Mouse (Mus musculus) myocyte (in vitro differentiated cells): ENCODE results near the gene Omd.
"Not testable (repeated sequence)": the region's sequence is repeated elsewhere in the genome, so short reads cannot be mapped to it uniquely, and the experiment has no call there.

ENCODE experiments used
- E2F4 ChIP-seq: IDR thresholded peaks from one replicate; pipeline ENCODE4 v1.6.1; 2011; ENCODE audit warnings: mild to moderate bottlenecking, control low read depth, moderate library complexity; ENCODE audit not compliant: insufficient read depth
- MAX ChIP-seq: IDR thresholded peaks from one replicate; pipeline ENCODE4 v1.6.1; 2011; ENCODE audit warnings: low read depth, mild to moderate bottlenecking, control low read depth
- MYOD1 ChIP-seq, 3 experiments: IDR thresholded peaks; one replicate each; pipeline ENCODE4 v1.6.1; 2011; ENCODE audit warnings: control low read depth in 2 of 3, low read depth in 2 of 3, mild to moderate bottlenecking in 2 of 3, moderate library complexity in 1 of 3; ENCODE audit not compliant: insufficient read length in 2 of 3, control insufficient read depth in 1 of 3
- MYOG ChIP-seq, 3 experiments: IDR thresholded peaks; one replicate each; pipeline ENCODE4 v1.6.1; 2011; ENCODE audit warnings: control low read depth in 2 of 3, low read depth in 2 of 3, mild to moderate bottlenecking in 2 of 3; ENCODE audit not compliant: insufficient read length in 2 of 3, control insufficient read depth in 1 of 3, insufficient read depth in 1 of 3
- POLR2A ChIP-seq: IDR thresholded peaks from one replicate; pipeline ENCODE4 v1.6.1; 2011; ENCODE audit warnings: low read depth, mild to moderate bottlenecking, control low read depth, moderate library complexity; ENCODE audit not compliant: insufficient read length
- TCF3 ChIP-seq: IDR thresholded peaks from one replicate; pipeline ENCODE4 v1.6.1; 2011; ENCODE audit warnings: low read depth, control low read depth; ENCODE audit not compliant: insufficient read length
- USF1 ChIP-seq: IDR thresholded peaks from one replicate; pipeline ENCODE4 v1.6.1; 2011; ENCODE audit warnings: low read depth, mild to moderate bottlenecking, control low read depth, moderate library complexity

- not testable (repeated sequence) for TF ChIP-seq TCF3; POLR2A; USF1; MYOG (IDR thresholded peaks at IDR 0.05; ENCODE audit: control insufficient read depth in 1 of 3, insufficient read depth in 1 of 3, insufficient read length in 2 of 3, low read depth in 2 of 3); MAX; E2F4; MYOD1 (IDR thresholded peaks at IDR 0.05; ENCODE audit: control insufficient read depth in 1 of 3, insufficient read length in 2 of 3, low read depth in 2 of 3)
Observed at GRCm38 (mm10) chr13:49602541-49602940, 20.3 kb downstream of the Omd start.
